Mouse (Mus musculus): Measurements from ENCODE around the gene Arhgap8. TPM values are rescaled to one million over a fixed set of nuclear protein-coding genes. Genes with fewer than 3 reads are reported as not detected.

Arhgap8 gene
- polyA plus RNA-seq (2012; rRNA removed): 4.7 and 5.3 TPM in 2 replicates

- TF ChIP-seq POLR2A (IDR thresholded peaks at IDR 0.05; ENCODE audit: low read depth, low read length) (no peak), CTCF (conservative IDR thresholded peaks at IDR 0.05; ENCODE audit: insufficient read depth, insufficient read length, low read depth, low read length) (no peak)
- DNase-seq: peak; percentile 69
- no peaks in the 10 kb centered on the region; the same call in 1 of the 2 replicates for H3K4me1 ChIP-seq (ENCODE audit: control insufficient read depth, insufficient read depth, low read length)
- WGBS: 10% methylated on average over 23 of the region's 24 CpGs
- H3K4me3 ChIP-seq (ENCODE audit: insufficient read depth, low read depth, low read length): peak within 1 kb of the TSS; percentile 47
- H3K36me3 ChIP-seq (ENCODE audit: control insufficient read depth, insufficient read depth, low read length): no peaks in the 10 kb centered on the region
- no peaks in the 10 kb centered on the region for H3K27me3 ChIP-seq (replicated peaks; ENCODE audit: control insufficient read depth, insufficient read depth, low read length)
- H3K27ac ChIP-seq (ENCODE audit: insufficient read depth, low read depth, low read length): no peak within 1 kb of the TSS
Observed at GRCm38 (mm10) chr15:84719791-84720190, at the start of gene Arhgap8. Gene Arhgap8, plus strand, starts transcription at chr15:84720052.

GRCm38 (mm10) chr15:84670657-84671055, 49.2 kb upstream of the Arhgap8 start:
- no peaks in the 10 kb centered on the region for H3K27me3 ChIP-seq (replicated peaks; ENCODE audit: control insufficient read depth, insufficient read depth, low read length)
- no peak for TF ChIP-seq POLR2A (IDR thresholded peaks at IDR 0.05; ENCODE audit: low read depth, low read length)
- TF ChIP-seq CTCF (conservative IDR thresholded peaks at IDR 0.05; ENCODE audit: insufficient read depth, insufficient read length, low read depth, low read length): no peak
- peak; percentile 58 for DNase-seq
- peak overlapping the region; percentile 61 for H3K4me3 ChIP-seq (ENCODE audit: insufficient read depth, low read depth, low read length)
- peaks cover 3% of the 10 kb centered on the region; the same call in 1 of the 2 replicates for H3K4me1 ChIP-seq (ENCODE audit: control insufficient read depth, insufficient read depth, low read length)
- WGBS: 63% methylated on average over 4 of the region's 4 CpGs
- H3K27ac ChIP-seq (ENCODE audit: insufficient read depth, low read depth, low read length): peak overlapping the region; percentile 90
- H3K36me3 ChIP-seq (ENCODE audit: control insufficient read depth, insufficient read depth, low read length): no peaks in the 10 kb centered on the region

GRCm38 (mm10) chr15:84671401-84672307, 48.2 kb upstream of the Arhgap8 start:
- peak; percentile 85 for DNase-seq
- Histone ChIP-seq H3K4me3 (ENCODE audit: insufficient read depth, low read depth, low read length) (peak overlapping the region; percentile 5), H3K27me3 (replicated peaks; ENCODE audit: control insufficient read depth, insufficient read depth, low read length) (no peaks in the 10 kb centered on the region), H3K36me3 (ENCODE audit: control insufficient read depth, insufficient read depth, low read length) (no peaks in the 10 kb centered on the region), H3K4me1 (ENCODE audit: control insufficient read depth, insufficient read depth, low read length) (peaks cover 10% of the 10 kb centered on the region; the same call in 1 of the 2 replicates), H3K27ac (ENCODE audit: insufficient read depth, low read depth, low read length) (peak overlapping the region; percentile 15)
- WGBS: 37% methylated on average over 9 of the region's 9 CpGs
- TF ChIP-seq CTCF (conservative IDR thresholded peaks at IDR 0.05; ENCODE audit: insufficient read depth, insufficient read length, low read depth, low read length) (peak; percentile 69), POLR2A (IDR thresholded peaks at IDR 0.05; ENCODE audit: low read depth, low read length) (no peak)

- TF ChIP-seq POLR2A (IDR thresholded peaks at IDR 0.05; ENCODE audit: low read depth, low read length) (no peak), CTCF (conservative IDR thresholded peaks at IDR 0.05; ENCODE audit: insufficient read depth, insufficient read length, low read depth, low read length) (no peak)
- no peaks in the 10 kb centered on the region for H3K27me3 ChIP-seq (replicated peaks; ENCODE audit: control insufficient read depth, insufficient read depth, low read length)
- H3K36me3 ChIP-seq (ENCODE audit: control insufficient read depth, insufficient read depth, low read length): no peaks in the 10 kb centered on the region
- 46% methylated on average over 4 of the region's 4 CpGs for WGBS
- DNase-seq: no peak
- H3K4me1 ChIP-seq (ENCODE audit: control insufficient read depth, insufficient read depth, low read length): peaks cover 13% of the 10 kb centered on the region; the same call in 1 of the 2 replicates
- no peak overlapping the region; the same call in 1 of the 2 replicates for H3K4me3 ChIP-seq (ENCODE audit: insufficient read depth, low read depth, low read length)
- peak overlapping the region; percentile 15; the same call in 1 of the 2 replicates for H3K27ac ChIP-seq (ENCODE audit: insufficient read depth, low read depth, low read length)
Observed at GRCm38 (mm10) chr15:84672308-84672615, 47.6 kb upstream of the Arhgap8 start.

DNA sequence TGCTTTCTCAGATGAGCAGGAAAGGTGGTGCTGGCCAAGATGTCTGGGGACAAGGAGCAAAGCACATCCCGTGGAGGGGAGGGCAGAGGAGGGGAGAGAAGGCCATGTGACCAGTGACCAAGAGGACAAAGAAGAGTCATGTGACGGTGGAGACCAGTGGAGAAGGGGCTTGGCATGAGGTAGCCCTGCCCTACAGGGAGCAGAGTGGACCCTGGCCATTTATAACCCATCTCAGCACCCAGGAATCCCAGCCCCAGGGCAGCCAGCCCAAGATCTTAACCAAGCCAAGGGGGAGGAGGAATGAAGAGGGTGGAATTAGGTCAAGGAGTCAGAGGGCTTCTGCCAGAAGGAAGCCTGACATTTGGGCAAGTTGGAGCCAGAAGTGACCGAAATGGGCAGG, 47.2 kb upstream of the Arhgap8 start:
- H3K36me3 ChIP-seq (ENCODE audit: control insufficient read depth, insufficient read depth, low read length): no peaks in the 10 kb centered on the region
- H3K27ac ChIP-seq (ENCODE audit: insufficient read depth, low read depth, low read length): no peak overlapping the region
- TF ChIP-seq POLR2A (IDR thresholded peaks at IDR 0.05; ENCODE audit: low read depth, low read length) (no peak), CTCF (conservative IDR thresholded peaks at IDR 0.05; ENCODE audit: insufficient read depth, insufficient read length, low read depth, low read length) (no peak)
- peak; percentile 96 for DNase-seq
- peaks cover 13% of the 10 kb centered on the region; the same call in 1 of the 2 replicates for H3K4me1 ChIP-seq (ENCODE audit: control insufficient read depth, insufficient read depth, low read length)
- H3K27me3 ChIP-seq (replicated peaks; ENCODE audit: control insufficient read depth, insufficient read depth, low read length): no peaks in the 10 kb centered on the region
- 41% methylated on average over 3 of the region's 3 CpGs for WGBS
- no peak overlapping the region for H3K4me3 ChIP-seq (ENCODE audit: insufficient read depth, low read depth, low read length)

GRCm38 (mm10) chr15:84674329-84675067, 45.4 kb upstream of the Arhgap8 start:
- DNase-seq: peak; percentile 63
- Histone ChIP-seq H3K36me3 (ENCODE audit: control insufficient read depth, insufficient read depth, low read length) (no peaks in the 10 kb centered on the region), H3K4me1 (ENCODE audit: control insufficient read depth, insufficient read depth, low read length) (peaks cover 13% of the 10 kb centered on the region; the same call in 1 of the 2 replicates), H3K4me3 (ENCODE audit: insufficient read depth, low read depth, low read length) (no peak overlapping the region), H3K27ac (ENCODE audit: insufficient read depth, low read depth, low read length) (peak overlapping the region; percentile 37; the same call in 1 of the 2 replicates), H3K27me3 (replicated peaks; ENCODE audit: control insufficient read depth, insufficient read depth, low read length) (no peaks in the 10 kb centered on the region)
- TF ChIP-seq CTCF (conservative IDR thresholded peaks at IDR 0.05; ENCODE audit: insufficient read depth, insufficient read length, low read depth, low read length) (0 out of 2 replicates have a peak, but pooled peaks have one; percentile 25), POLR2A (IDR thresholded peaks at IDR 0.05; ENCODE audit: low read depth, low read length) (no peak)
- 60% methylated on average over 11 of the region's 11 CpGs for WGBS

All from kidney, adult 2 months (tissue).